Mouse (Mus musculus): ENCODE results near the gene Fam114a1. TPM values are rescaled to one million over a fixed set of nuclear protein-coding genes. Genes with fewer than 3 reads are reported as not detected.

Fam114a1 gene
- total RNA-seq (2021): 24.6 and 27.9 TPM in 2 replicates
- long read RNA-seq, experiment 1, transcript Fam114a1-201 (14 exons, 2,938 nt): major isoform, 7 of 11 reads
- long read RNA-seq, experiment 1, partial matches to known transcripts: 2 of 11 reads
- long read RNA-seq, experiment 1, other reads (novel, unspliced or antisense): 2 of 11 reads
- long read RNA-seq, experiment 2, partial matches to known transcripts: 3 of 8 reads
- long read RNA-seq, experiment 2, other reads (novel, unspliced or antisense): 1 of 8 reads

GRCm38 (mm10) chr5:64969861-64970771 is at the start of gene Fam114a1:
TSS of gene Fam114a1 (plus strand) at chr5:64970071.
- DNase-seq: peak; percentile 91

GRCm38 (mm10) chr5:64922891-64923381 is 46.9 kb upstream of the Fam114a1 start:
- DNase-seq: no peak

- DNase-seq: no peak
Measured at GRCm38 (mm10) chr5:64932215-64932614, 37.7 kb upstream of the Fam114a1 start.

DNA sequence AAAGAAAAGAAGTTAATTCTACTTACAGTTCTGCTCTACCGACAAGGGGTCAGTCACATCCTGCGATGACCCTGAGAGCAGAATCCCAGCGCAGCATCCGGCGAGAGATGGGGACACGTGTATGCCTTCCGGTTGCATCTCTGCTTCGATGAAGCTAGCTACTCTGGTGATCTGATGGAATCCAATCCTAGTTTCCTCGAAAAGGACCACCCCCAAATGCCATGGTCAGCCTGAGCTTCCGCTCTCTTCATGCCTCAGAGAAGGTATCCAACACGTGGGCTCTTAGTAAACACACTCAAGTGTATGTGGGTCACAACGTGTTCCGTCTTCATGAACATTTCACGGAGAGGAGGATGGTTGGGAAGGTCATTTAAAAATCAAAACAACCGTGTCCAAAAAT is 37.1 kb upstream of the Fam114a1 start:
- no peak for DNase-seq

DNA sequence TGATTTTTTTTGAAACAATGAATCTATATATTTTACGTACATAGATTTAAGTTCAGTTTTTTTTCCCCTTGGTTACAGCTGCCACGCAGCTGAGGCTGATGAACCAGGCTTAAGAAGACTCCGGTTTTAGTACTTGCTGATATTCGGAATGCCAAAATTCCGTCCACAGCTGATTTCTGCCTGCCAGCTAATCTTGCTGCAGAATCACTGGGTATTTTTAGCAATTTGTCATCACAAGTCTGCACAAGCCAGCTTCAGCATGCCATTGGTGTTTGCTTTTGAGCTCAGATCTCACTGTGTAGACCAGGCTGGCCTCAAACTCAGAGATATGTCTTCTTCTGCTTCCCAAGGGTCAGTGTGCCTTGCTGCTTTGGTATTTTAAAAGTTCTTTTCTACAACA is 18.4 kb upstream of the Fam114a1 start:
- no peak for DNase-seq

DNA sequence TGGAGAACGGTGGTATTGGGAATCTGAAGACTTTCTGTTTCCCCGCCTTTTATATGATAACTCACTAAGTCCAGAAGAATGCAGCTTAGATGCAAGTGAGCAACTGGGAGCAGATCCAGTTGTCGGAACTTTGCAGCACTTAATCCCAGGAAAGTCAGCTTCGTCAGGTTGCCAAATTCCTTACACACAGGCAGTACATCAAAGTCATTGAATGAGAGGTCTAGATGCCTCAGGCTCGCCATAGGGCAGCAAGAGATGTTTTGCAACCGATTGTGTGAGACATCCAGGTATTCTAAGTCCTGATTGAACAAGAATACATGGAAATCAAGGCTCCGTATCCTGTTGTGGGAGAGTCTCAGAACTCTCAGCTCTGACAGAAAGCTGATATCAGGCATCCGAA is 14.9 kb upstream of the Fam114a1 start:
- no peak for DNase-seq

DNA sequence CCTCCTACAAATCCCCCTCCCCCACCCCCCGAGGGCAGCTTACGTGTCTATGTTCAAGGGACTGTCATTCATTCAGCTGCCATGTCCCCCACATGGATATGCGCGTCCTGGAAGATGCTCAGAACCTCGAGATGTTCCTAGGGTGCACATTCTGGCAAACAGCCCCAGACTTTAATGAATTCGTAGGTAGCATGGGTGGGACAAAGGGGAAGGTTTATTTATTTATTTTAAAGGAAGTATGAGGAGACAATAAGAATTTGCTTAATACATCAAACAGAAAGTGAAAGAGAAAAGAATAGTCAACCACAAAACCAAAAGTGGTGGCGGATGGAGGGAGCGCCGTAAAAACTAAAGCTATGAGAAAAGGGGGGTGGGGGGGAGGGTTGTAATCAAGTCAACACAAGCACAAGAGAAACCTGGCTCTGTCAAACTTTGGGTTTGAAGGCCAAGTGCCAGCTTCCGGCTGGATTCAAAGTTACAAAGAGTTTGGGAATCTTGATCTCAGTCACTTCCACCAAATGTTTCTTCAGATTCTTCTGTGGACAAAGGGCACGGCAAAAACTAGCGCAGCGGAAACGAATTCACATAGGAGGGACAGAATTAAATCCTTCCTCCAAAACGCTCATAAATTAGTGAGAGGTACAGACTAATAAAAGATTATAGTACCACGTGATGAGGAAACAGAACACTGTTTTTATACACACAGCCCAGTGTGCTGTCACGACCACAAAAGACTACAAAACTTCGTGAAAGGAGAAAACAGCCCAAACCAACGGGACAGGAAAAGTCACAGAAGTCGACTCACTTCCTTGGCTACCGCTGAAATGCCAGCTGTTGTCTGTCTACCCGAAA is 10.7 kb upstream of the Fam114a1 start:
- peak; percentile 15 for DNase-seq

DNA sequence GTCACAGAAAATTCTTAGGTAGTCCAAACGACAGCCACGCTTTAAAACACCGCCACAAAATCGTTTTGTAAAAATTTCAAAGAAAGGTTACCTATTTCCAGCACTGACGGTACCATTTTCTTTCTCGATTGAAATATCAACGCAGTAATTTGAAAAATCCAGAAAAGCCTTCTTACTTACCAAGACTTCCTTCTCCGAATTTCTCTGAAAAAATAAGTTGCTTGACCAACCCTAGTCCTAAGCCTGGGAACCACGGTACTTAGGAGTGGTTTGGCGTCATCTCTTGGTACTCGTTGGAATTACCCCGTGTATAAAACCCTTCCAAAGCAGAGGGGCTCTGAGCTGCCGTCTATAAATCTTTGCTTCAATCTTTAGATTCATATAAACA is 10.0 kb upstream of the Fam114a1 start, which contains the start of gene Tlr6:
Gene Tlr6, minus strand, starts transcription at position 255 of the 388 bp plus-strand sequence.
- peak; percentile 60 for DNase-seq

- DNase-seq: no peak
Measured at GRCm38 (mm10) chr5:64960857-64961391, 8.9 kb upstream of the Fam114a1 start.

DNA sequence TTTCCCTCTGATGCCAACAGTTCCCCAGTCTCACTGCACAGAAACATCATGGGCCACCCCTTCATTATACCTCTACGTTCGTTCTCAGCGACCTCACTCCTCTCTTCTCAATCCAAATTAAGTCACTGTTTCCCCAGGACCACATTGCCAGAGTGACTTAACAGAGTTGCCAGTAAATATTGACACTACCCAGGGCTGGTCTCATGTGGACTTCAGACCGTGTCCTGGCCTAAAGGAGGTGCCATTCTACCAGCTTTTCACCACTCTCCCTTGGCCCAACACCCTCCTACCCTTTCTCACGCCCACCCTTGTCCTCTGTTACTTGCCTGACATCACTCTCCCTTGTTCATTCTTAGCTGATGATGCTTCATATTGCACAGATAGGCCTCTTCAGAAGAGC is 6.6 kb upstream of the Fam114a1 start:
- no peak for DNase-seq

- no peak for DNase-seq
Measured at GRCm38 (mm10) chr5:64963735-64964134, 6.1 kb upstream of the Fam114a1 start.

DNA sequence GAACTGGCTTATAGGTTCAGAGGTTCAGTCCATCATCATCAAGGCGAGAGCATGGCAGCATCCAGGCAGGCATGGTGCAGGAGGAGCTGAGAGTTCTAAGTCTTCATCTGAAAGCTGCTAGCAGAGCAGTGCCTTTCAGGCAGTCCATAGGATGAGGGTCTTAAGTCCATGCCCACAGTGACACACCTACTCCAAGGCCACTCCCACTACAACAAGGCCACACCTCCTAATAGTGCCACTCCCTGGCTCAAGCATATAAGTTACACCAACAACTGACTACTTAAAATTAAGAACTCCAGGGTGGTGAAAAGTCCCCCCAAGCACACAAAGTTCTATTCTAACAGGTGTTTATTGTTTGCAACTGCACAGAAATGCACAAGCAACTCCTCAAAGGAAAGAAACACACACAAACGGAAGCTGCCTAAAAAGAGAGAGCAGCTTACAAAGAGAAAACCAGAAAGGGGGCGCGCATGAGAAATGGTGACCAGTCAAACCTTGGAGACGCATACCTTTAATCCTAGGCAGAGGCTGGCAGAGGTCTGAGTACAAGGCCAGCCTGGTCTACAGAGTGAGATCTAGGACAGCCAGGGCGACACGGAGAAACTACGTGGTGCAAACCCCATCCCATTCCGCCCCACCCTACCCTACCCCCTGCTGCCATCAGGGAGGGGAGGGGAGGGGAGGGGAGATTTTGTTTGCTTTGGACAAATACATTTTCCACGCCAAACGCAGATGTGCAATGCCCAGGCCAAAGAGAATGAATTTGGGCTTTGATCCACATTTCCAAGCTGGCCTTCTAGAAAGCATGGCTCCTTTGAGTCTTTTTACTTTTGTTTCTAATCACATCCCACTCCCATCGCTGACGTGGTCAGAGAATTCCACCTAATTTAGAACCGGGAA is 660 bp upstream of the Fam114a1 start:
- DNase-seq: peak; percentile 32

DNA sequence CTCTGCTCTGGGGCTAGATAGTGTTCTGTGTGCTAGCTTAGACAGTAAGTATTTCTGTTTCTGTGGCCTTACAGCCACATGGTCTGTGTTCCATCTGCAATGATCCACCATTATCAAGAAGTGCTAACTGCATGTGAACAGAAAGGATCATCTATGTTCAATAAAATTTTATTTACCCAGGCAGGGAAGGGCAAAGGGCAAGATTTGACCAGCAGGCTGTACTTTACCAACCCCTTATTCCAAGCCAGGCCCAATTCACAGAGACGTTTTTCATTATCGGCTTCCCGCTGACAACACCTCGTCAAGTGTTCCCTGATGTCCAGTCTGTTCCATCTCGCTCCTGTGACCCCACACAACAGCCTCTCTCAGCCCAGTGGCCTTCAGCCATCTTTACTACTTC is 5.2 kb downstream of the Fam114a1 start:
- DNase-seq: no peak

- DNase-seq: no peak
Measured at GRCm38 (mm10) chr5:64977128-64977527, 7.3 kb downstream of the Fam114a1 start.

DNA sequence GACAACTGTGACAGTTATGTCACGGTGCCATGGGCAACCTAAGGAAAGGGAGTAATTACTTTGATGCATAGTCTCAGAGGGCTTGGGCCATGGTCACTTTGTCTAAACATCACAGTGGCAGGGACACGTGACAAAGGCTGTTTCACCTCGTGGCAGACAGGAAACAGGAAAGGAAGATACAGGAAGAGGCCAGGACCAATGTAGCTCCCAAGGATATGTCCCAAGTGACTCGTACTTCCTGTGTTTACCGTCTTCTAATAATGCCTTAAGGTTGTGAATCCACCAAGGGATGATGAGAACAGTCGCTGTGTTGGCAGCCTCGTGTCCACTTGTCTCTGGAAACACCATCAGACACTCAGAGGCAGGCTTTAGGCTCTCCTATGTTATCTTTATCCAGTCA is 16.1 kb downstream of the Fam114a1 start:
- no peak for DNase-seq

- DNase-seq: no peak
Measured at GRCm38 (mm10) chr5:64989940-64990339, 20.1 kb downstream of the Fam114a1 start.

GRCm38 (mm10) chr5:64992540-64992939 is 22.7 kb downstream of the Fam114a1 start:
- DNase-seq: peak; percentile 8

- no peak for DNase-seq
Measured at GRCm38 (mm10) chr5:64995408-64995807, 25.5 kb downstream of the Fam114a1 start.

- DNase-seq: no peak
Measured at GRCm38 (mm10) chr5:65002940-65003824, 33.3 kb downstream of the Fam114a1 start.

Measured in adrenal gland, postnatal 14 days (tissue).